Mouse (Mus musculus): ENCODE results near the gene H2-Oa. TPM values are rescaled to one million over a fixed set of nuclear protein-coding genes. Genes with fewer than 3 reads are reported as not detected.
A peak's percentile ranks its signal among the peaks of the same experiment; 100 is the strongest.

H2-Oa gene
- polyA plus RNA-seq, 1 experiment from 2014 or later, result 1.1 TPM

- TF ChIP-seq CTCF (IDR thresholded peaks at IDR 0.05), result peak; percentile 100
- TF ChIP-seq EP300 (IDR thresholded peaks at IDR 0.05), result no peak
- DNase-seq (ENCODE audit: low spot score), result peak; percentile 99
- ATAC-seq, result peak; percentile 99
Measured at GRCm38 (mm10) chr17:34135297-34136224, 43.4 kb downstream of the H2-Oa start.

GRCm38 (mm10) chr17:34137601-34138000 lies 45.5 kb downstream of the H2-Oa start:
- no peak overlapping the region for H3K9ac ChIP-seq (replicated peaks; ENCODE audit: low read depth)
- H3K27ac ChIP-seq (ENCODE audit: low read length), result no peak overlapping the region
- no peaks in the 10 kb centered on the region for H3K27me3 ChIP-seq (replicated peaks; ENCODE audit: insufficient read depth, low read length)
- no peaks in the 10 kb centered on the region for H3K4me1 ChIP-seq (ENCODE audit: insufficient read depth, low read depth, low read length)
- WGBS, result 67% methylated on average over 7 of the region's 7 CpGs
- H3K9me3 ChIP-seq (ENCODE audit: low read length), result no peaks in the 10 kb centered on the region
- no peak overlapping the region for H3K4me3 ChIP-seq (ENCODE audit: low read depth, low read length)
- TF ChIP-seq EP300 (IDR thresholded peaks at IDR 0.05) (no peak), CTCF (IDR thresholded peaks at IDR 0.05) (no peak)
- no peak for DNase-seq (ENCODE audit: low spot score)
- ATAC-seq, result no peak
- no peaks in the 10 kb centered on the region for H3K36me3 ChIP-seq (ENCODE audit: insufficient read depth, low read length)
- H3K4me2 ChIP-seq (replicated peaks; ENCODE audit: low read depth, low read length), result no peak overlapping the region

More at GRCm38 (mm10) chr17:34135297-34136224, 43.4 kb downstream of the H2-Oa start:
- no peaks in the 10 kb centered on the region for H3K36me3 ChIP-seq (ENCODE audit: insufficient read depth, low read length)
- H3K4me3 ChIP-seq (ENCODE audit: low read depth, low read length), result peak overlapping the region; percentile 20; the same call in 1 of the 2 replicates
- H3K4me1 ChIP-seq (ENCODE audit: insufficient read depth, low read depth, low read length), result no peaks in the 10 kb centered on the region
- WGBS, result 6% methylated on average over 31 of the region's 31 CpGs
- H3K9ac ChIP-seq (replicated peaks; ENCODE audit: low read depth), result no peak overlapping the region
- H3K27me3 ChIP-seq (replicated peaks; ENCODE audit: insufficient read depth, low read length), result no peaks in the 10 kb centered on the region
- H3K27ac ChIP-seq (ENCODE audit: low read length), result no peak overlapping the region
- peak overlapping the region; percentile 52 for H3K4me2 ChIP-seq (replicated peaks; ENCODE audit: low read depth, low read length)
- H3K9me3 ChIP-seq (ENCODE audit: low read length), result no peaks in the 10 kb centered on the region

- H3K4me1 ChIP-seq (ENCODE audit: insufficient read depth, low read depth, low read length), result no peaks in the 10 kb centered on the region
- no peaks in the 10 kb centered on the region for H3K27me3 ChIP-seq (replicated peaks; ENCODE audit: insufficient read depth, low read length)
- H3K4me2 ChIP-seq (replicated peaks; ENCODE audit: low read depth, low read length), result no peak overlapping the region
- H3K27ac ChIP-seq (ENCODE audit: low read length), result no peak overlapping the region
- H3K4me3 ChIP-seq (ENCODE audit: low read depth, low read length), result no peak overlapping the region
- no peaks in the 10 kb centered on the region for H3K36me3 ChIP-seq (ENCODE audit: insufficient read depth, low read length)
- H3K9ac ChIP-seq (replicated peaks; ENCODE audit: low read depth), result no peak overlapping the region
- no peaks in the 10 kb centered on the region for H3K9me3 ChIP-seq (ENCODE audit: low read length)
- TF ChIP-seq CTCF (IDR thresholded peaks at IDR 0.05), result no peak
- no peak for TF ChIP-seq EP300 (IDR thresholded peaks at IDR 0.05)
- DNase-seq (ENCODE audit: low spot score) (no peak), ATAC-seq (no peak)
- 87% methylated on average over 7 of the region's 7 CpGs for WGBS
Measured at GRCm38 (mm10) chr17:34138655-34139054, 46.5 kb downstream of the H2-Oa start.

- 6% methylated on average over 16 of the region's 16 CpGs for WGBS
- no peak for TF ChIP-seq CTCF (IDR thresholded peaks at IDR 0.05)
- no peak for TF ChIP-seq EP300 (IDR thresholded peaks at IDR 0.05)
- Histone ChIP-seq H3K9me3 (ENCODE audit: low read length) (no peaks in the 10 kb centered on the region), H3K9ac (replicated peaks; ENCODE audit: low read depth) (no peak overlapping the region), H3K4me2 (replicated peaks; ENCODE audit: low read depth, low read length) (peak overlapping the region; percentile 48), H3K27me3 (replicated peaks; ENCODE audit: insufficient read depth, low read length) (no peaks in the 10 kb centered on the region), H3K4me1 (ENCODE audit: insufficient read depth, low read depth, low read length) (no peaks in the 10 kb centered on the region), H3K36me3 (ENCODE audit: insufficient read depth, low read length) (no peaks in the 10 kb centered on the region), H3K4me3 (ENCODE audit: low read depth, low read length) (peak overlapping the region; percentile 8; the same call in 1 of the 2 replicates), H3K27ac (ENCODE audit: low read length) (no peak overlapping the region)
- peak; percentile 76 for DNase-seq (ENCODE audit: low spot score)
- peak; percentile 27; the same call in 1 of the 2 replicates for ATAC-seq
Measured at GRCm38 (mm10) chr17:34139416-34139815, 47.3 kb downstream of the H2-Oa start.

- DNase-seq (ENCODE audit: low spot score), result no peak
- no peak overlapping the region for H3K4me2 ChIP-seq (replicated peaks; ENCODE audit: low read depth, low read length)
- H3K9me3 ChIP-seq (ENCODE audit: low read length), result no peaks in the 10 kb centered on the region
- ATAC-seq, result no peak
- TF ChIP-seq EP300 (IDR thresholded peaks at IDR 0.05), result no peak
- TF ChIP-seq CTCF (IDR thresholded peaks at IDR 0.05), result no peak
- no peaks in the 10 kb centered on the region for H3K27me3 ChIP-seq (replicated peaks; ENCODE audit: insufficient read depth, low read length)
- 9% methylated on average over 5 of the region's 5 CpGs for WGBS
- no peaks in the 10 kb centered on the region for H3K36me3 ChIP-seq (ENCODE audit: insufficient read depth, low read length)
- no peak overlapping the region for H3K9ac ChIP-seq (replicated peaks; ENCODE audit: low read depth)
- H3K4me3 ChIP-seq (ENCODE audit: low read depth, low read length), result no peak overlapping the region
- H3K27ac ChIP-seq (ENCODE audit: low read length), result no peak overlapping the region
- no peaks in the 10 kb centered on the region for H3K4me1 ChIP-seq (ENCODE audit: insufficient read depth, low read depth, low read length)
Measured at GRCm38 (mm10) chr17:34140240-34140639, 48.1 kb downstream of the H2-Oa start.

GRCm38 (mm10) chr17:34141448-34141847 lies 49.3 kb downstream of the H2-Oa start:
- Histone ChIP-seq H3K4me3 (ENCODE audit: low read depth, low read length) (no peak overlapping the region), H3K4me2 (replicated peaks; ENCODE audit: low read depth, low read length) (no peak overlapping the region), H3K9ac (replicated peaks; ENCODE audit: low read depth) (no peak overlapping the region), H3K27ac (ENCODE audit: low read length) (no peak overlapping the region), H3K9me3 (ENCODE audit: low read length) (no peaks in the 10 kb centered on the region), H3K27me3 (replicated peaks; ENCODE audit: insufficient read depth, low read length) (no peaks in the 10 kb centered on the region), H3K36me3 (ENCODE audit: insufficient read depth, low read length) (no peaks in the 10 kb centered on the region), H3K4me1 (ENCODE audit: insufficient read depth, low read depth, low read length) (no peaks in the 10 kb centered on the region)
- DNase-seq (ENCODE audit: low spot score) (no peak), ATAC-seq (no peak)
- 47% methylated on average over 4 of the region's 4 CpGs for WGBS
- no peak for TF ChIP-seq CTCF (IDR thresholded peaks at IDR 0.05)
- TF ChIP-seq EP300 (IDR thresholded peaks at IDR 0.05), result no peak

Data from lung, postnatal 0 days (tissue).